Mouse (Mus musculus) embryonic facial prominence, embryonic 15.5 days (tissue): ENCODE data around the gene Melk. TPM values are rescaled to one million over a fixed set of nuclear protein-coding genes. Genes with fewer than 3 reads are reported as not detected.

Experiments used
- ATAC-seq: fragments of 200-750 bp; cut with Nextera tagmentation; 2 replicates; pipeline ENCODE4 v1.8.0; 2017; ENCODE audit warnings: low read depth, moderate TSS enrichment; ENCODE audit not compliant: insufficient number of reproducible peaks, low FRiP score, low TSS enrichment
- H3K27ac ChIP-seq: fragments of 300-500 bp; sonication (generic); replicated peaks from 2 replicates; pipeline ENCODE4 v1.5.1; 2015; ENCODE audit warnings: mild to moderate bottlenecking, inconsistent platforms
- H3K27me3 ChIP-seq: fragments of 300-500 bp; sonication (generic); 2 replicates; pipeline ENCODE4 v1.6.1; 2015; ENCODE audit warnings: inconsistent platforms
- H3K36me3 ChIP-seq: fragments of 300-500 bp; sonication (generic); 2 replicates; pipeline ENCODE4 v1.6.1; 2015; ENCODE audit warnings: mild to moderate bottlenecking, inconsistent platforms
- H3K4me1 ChIP-seq: fragments of 300-500 bp; sonication (generic); 2 replicates; pipeline ENCODE4 v1.6.1; 2015; ENCODE audit warnings: inconsistent platforms
- H3K4me2 ChIP-seq: fragments of 300-500 bp; sonication (generic); replicated peaks from 2 replicates; pipeline ENCODE4 v1.6.1; 2015; ENCODE audit warnings: mild to moderate bottlenecking, inconsistent platforms
- H3K4me3 ChIP-seq: fragments of 300-500 bp; sonication (generic); replicated peaks from 2 replicates; pipeline ENCODE4 v1.5.1; 2015; ENCODE audit warnings: mild to moderate bottlenecking, inconsistent platforms
- H3K9ac ChIP-seq: fragments of 300-500 bp; sonication (generic); 2 replicates; pipeline ENCODE4 v1.6.1; 2015; ENCODE audit warnings: inconsistent platforms
- H3K9me3 ChIP-seq: fragments of 300-500 bp; sonication (generic); replicated peaks from 2 replicates; pipeline ENCODE4 v1.6.1; 2016; ENCODE audit warnings: inconsistent platforms
- WGBS: fragments of 180-500 bp; shearing (Covaris S2); methylation state at CpG from one replicate; pipeline ENCODE4 v1.1.7; 2015; 5-methylcytosine and 5-hydroxymethylcytosine counted together
- polyA plus RNA-seq: library from polyadenylated mRNA; unstranded; fragments of >200 nt; fragmentation: Nextera tagmentation; extraction: Ambion mirVana; gene quantifications from 2 replicates; pipeline ENCODE4 v1.2.1, GENCODE M21; 2015

The Melk gene
- 31.4 and 34.2 TPM in 2 replicates for polyA plus RNA-seq

GRCm38 (mm10) chr4:44300781-44301750 is at the start of gene Melk:
Melk (plus strand) TSS chr4:44300876.
- Histone ChIP-seq H3K9ac (peak within 1 kb of the TSS; percentile 47), H3K4me2 (peak within 1 kb of the TSS; percentile 69), H3K36me3 (no peaks in the 10 kb centered on the region), H3K27me3 (no peaks in the 10 kb centered on the region), H3K27ac (peak within 1 kb of the TSS; percentile 63; the same call in 1 of the 2 replicates), H3K4me1 (peaks cover 15% of the 10 kb centered on the region; the same call in 1 of the 2 replicates), H3K9me3 (no peaks in the 10 kb centered on the region), H3K4me3 (peak within 1 kb of the TSS; percentile 76)
- ATAC-seq: peak; percentile 78
- under 1% methylated on average over 41 of the region's 41 CpGs for WGBS

- H3K4me2 ChIP-seq: no peak overlapping the region
- no peak for ATAC-seq
- peaks cover 6% of the 10 kb centered on the region; the same call in 1 of the 2 replicates for H3K4me1 ChIP-seq
- no peak overlapping the region for H3K9ac ChIP-seq
- H3K27me3 ChIP-seq: peaks cover 4% of the 10 kb centered on the region; the same call in 1 of the 2 replicates
- no peak overlapping the region for H3K4me3 ChIP-seq
- H3K27ac ChIP-seq: no peak overlapping the region
- WGBS: 82% methylated on average over 5 of the region's 5 CpGs
- H3K9me3 ChIP-seq: no peaks in the 10 kb centered on the region
- no peaks in the 10 kb centered on the region for H3K36me3 ChIP-seq
Observed at GRCm38 (mm10) chr4:44251521-44251920, 49.2 kb upstream of the Melk start.

GRCm38 (mm10) chr4:44251966-44252916 is 48.4 kb upstream of the Melk start:
- Histone ChIP-seq H3K4me1 (peaks cover 3% of the 10 kb centered on the region; the same call in 1 of the 2 replicates), H3K4me3 (no peak overlapping the region), H3K4me2 (no peak overlapping the region), H3K27ac (no peak overlapping the region), H3K36me3 (no peaks in the 10 kb centered on the region), H3K27me3 (peaks cover 4% of the 10 kb centered on the region; the same call in 1 of the 2 replicates), H3K9me3 (no peaks in the 10 kb centered on the region), H3K9ac (no peak overlapping the region)
- no peak for ATAC-seq
- 10% methylated on average over 13 of the region's 13 CpGs for WGBS

GRCm38 (mm10) chr4:44253191-44253590 is 47.5 kb upstream of the Melk start:
- ATAC-seq: no peak
- Histone ChIP-seq H3K27me3 (0 out of 2 replicates have a peak, but pooled peaks cover 4% of the 10 kb centered on the region), H3K9ac (no peak overlapping the region), H3K4me3 (no peak overlapping the region), H3K4me2 (no peak overlapping the region), H3K27ac (no peak overlapping the region), H3K4me1 (no peaks in the 10 kb centered on the region), H3K9me3 (no peaks in the 10 kb centered on the region), H3K36me3 (no peaks in the 10 kb centered on the region)
- 14% methylated on average over 6 of the region's 6 CpGs for WGBS

- Histone ChIP-seq H3K4me1 (no peaks in the 10 kb centered on the region), H3K9ac (no peak overlapping the region), H3K27ac (no peak overlapping the region), H3K36me3 (no peaks in the 10 kb centered on the region), H3K4me3 (no peak overlapping the region), H3K9me3 (no peaks in the 10 kb centered on the region), H3K27me3 (0 out of 2 replicates have a peak, but pooled peaks cover 4% of the 10 kb centered on the region), H3K4me2 (no peak overlapping the region)
- 72% methylated on average over 5 of the region's 5 CpGs for WGBS
- ATAC-seq: no peak
Observed at GRCm38 (mm10) chr4:44254579-44254978, 46.1 kb upstream of the Melk start.

- H3K4me3 ChIP-seq: no peak overlapping the region
Observed at GRCm38 (mm10) chr4:44259126-44259525, 41.5 kb upstream of the Melk start.

GRCm38 (mm10) chr4:44260244-44260643 is 40.4 kb upstream of the Melk start:
- H3K27me3 ChIP-seq: no peaks in the 10 kb centered on the region
- WGBS: 3% methylated on average over 10 of the region's 10 CpGs
- no peaks in the 10 kb centered on the region for H3K9me3 ChIP-seq
- H3K4me3 ChIP-seq: no peak overlapping the region
- H3K9ac ChIP-seq: no peak overlapping the region
- no peak for ATAC-seq
- H3K4me1 ChIP-seq: no peaks in the 10 kb centered on the region
- H3K36me3 ChIP-seq: no peaks in the 10 kb centered on the region
- no peak overlapping the region for H3K4me2 ChIP-seq
- H3K27ac ChIP-seq: no peak overlapping the region

More at GRCm38 (mm10) chr4:44259126-44259525, 41.5 kb upstream of the Melk start:
- H3K27me3 ChIP-seq: no peaks in the 10 kb centered on the region
- ATAC-seq: no peak
- WGBS: 81% methylated on average over 4 of the region's 4 CpGs
- no peak overlapping the region for H3K9ac ChIP-seq
- H3K4me2 ChIP-seq: no peak overlapping the region
- H3K27ac ChIP-seq: no peak overlapping the region
- H3K9me3 ChIP-seq: no peaks in the 10 kb centered on the region
- no peaks in the 10 kb centered on the region for H3K36me3 ChIP-seq
- no peaks in the 10 kb centered on the region for H3K4me1 ChIP-seq

GRCm38 (mm10) chr4:44265500-44265899 is 35.2 kb upstream of the Melk start:
- WGBS: 80% methylated on average over 3 of the region's 3 CpGs
- Histone ChIP-seq H3K9ac (no peak overlapping the region), H3K27me3 (no peaks in the 10 kb centered on the region), H3K4me2 (no peak overlapping the region), H3K27ac (no peak overlapping the region), H3K4me1 (no peaks in the 10 kb centered on the region), H3K4me3 (no peak overlapping the region), H3K36me3 (no peaks in the 10 kb centered on the region), H3K9me3 (no peaks in the 10 kb centered on the region)
- no peak for ATAC-seq

GRCm38 (mm10) chr4:44267437-44267836 is 33.2 kb upstream of the Melk start:
- no peaks in the 10 kb centered on the region for H3K27me3 ChIP-seq
- no peak overlapping the region for H3K4me3 ChIP-seq
- no peak overlapping the region for H3K27ac ChIP-seq
- no peaks in the 10 kb centered on the region for H3K36me3 ChIP-seq
- H3K9ac ChIP-seq: no peak overlapping the region
- ATAC-seq: no peak
- no peaks in the 10 kb centered on the region for H3K4me1 ChIP-seq
- 82% methylated on average over 6 of the region's 6 CpGs for WGBS
- no peaks in the 10 kb centered on the region for H3K9me3 ChIP-seq
- no peak overlapping the region for H3K4me2 ChIP-seq

GRCm38 (mm10) chr4:44269376-44269817 is 31.3 kb upstream of the Melk start:
- H3K9me3 ChIP-seq: no peaks in the 10 kb centered on the region
- H3K9ac ChIP-seq: no peak overlapping the region
- ATAC-seq: no peak
- WGBS: 92% methylated on average over 14 of the region's 14 CpGs
- no peaks in the 10 kb centered on the region for H3K27me3 ChIP-seq
- no peak overlapping the region for H3K27ac ChIP-seq
- no peaks in the 10 kb centered on the region for H3K4me1 ChIP-seq
- no peaks in the 10 kb centered on the region for H3K36me3 ChIP-seq
- H3K4me3 ChIP-seq: no peak overlapping the region
- no peak overlapping the region for H3K4me2 ChIP-seq

- 54% methylated on average over 5 of the region's 5 CpGs for WGBS
Observed at GRCm38 (mm10) chr4:44271134-44271533, 29.5 kb upstream of the Melk start.

More at GRCm38 (mm10) chr4:44271134-44271533, 29.5 kb upstream of the Melk start:
- H3K9me3 ChIP-seq: no peaks in the 10 kb centered on the region
- no peak overlapping the region for H3K9ac ChIP-seq
- ATAC-seq: no peak
- no peak overlapping the region for H3K27ac ChIP-seq
- H3K4me3 ChIP-seq: no peak overlapping the region
- H3K27me3 ChIP-seq: no peaks in the 10 kb centered on the region
- no peaks in the 10 kb centered on the region for H3K4me1 ChIP-seq
- no peaks in the 10 kb centered on the region for H3K36me3 ChIP-seq
- H3K4me2 ChIP-seq: no peak overlapping the region
